Mouse (Mus musculus): ENCODE measurements at regions not wholly inside any gene's neighbourhood (a gene's known extent, or its start where the extent isn't known, plus 50 kb on each side); places are given as distances from the start of the nearest gene placed in this dataset.

DNA sequence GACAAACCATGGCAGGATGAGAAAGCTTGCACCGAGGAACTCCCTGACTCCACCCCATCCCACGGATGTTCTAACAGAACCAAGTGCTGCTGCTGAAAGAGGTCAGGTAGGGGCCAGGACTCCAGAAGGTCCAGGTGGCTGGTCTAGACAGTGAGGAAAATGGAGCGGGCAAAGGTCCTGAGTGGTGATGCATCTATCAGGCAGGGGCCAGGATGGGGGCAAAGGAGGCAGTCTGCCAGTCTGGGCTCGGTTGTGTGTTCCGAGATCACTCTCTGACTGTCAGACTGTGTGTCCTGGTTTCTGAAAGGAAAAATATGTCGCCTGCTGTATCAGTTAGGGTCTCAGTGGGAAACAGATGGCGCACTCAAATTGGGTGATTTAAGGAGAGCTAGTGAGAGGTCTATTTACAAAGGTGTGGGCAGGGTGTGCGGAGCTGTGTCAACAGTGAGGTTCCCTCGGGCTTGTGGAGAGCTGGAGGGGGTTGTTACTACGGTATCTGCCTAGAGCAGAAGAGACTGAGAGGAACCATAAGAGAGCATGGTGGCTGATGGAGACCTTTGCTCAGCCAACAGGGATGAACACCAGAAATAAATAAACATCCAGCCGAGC, 168.3 kb upstream of the Csf3r start:
- 19% methylated on average over 11 of the region's 11 CpGs for WGBS
- Histone ChIP-seq H3K9ac (ENCODE audit: low read depth, low read length) (no peak overlapping the region), H3K4me1 (ENCODE audit: control insufficient read depth, insufficient read depth, low read length) (no peaks in the 10 kb centered on the region)

DNA sequence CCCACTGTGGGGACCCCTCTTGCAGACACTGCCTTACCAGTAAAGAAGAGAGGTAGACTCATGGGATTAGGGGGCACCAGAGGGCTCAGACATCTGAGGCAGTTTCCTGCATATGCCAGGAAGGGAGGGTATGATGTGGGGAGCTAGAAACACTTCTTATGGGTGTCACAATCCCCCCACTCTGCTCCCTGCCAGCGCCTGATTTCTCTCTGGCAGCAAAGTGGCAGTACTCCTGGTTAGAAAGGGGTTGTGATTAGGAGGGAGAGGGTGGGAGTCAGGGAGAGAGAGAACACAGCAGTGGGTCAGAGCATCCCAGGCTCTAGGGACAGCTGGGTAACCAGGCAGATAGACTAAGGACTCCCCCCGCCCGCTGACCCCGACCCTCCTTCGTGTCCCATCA, 167.6 kb upstream of the Csf3r start:
- DNase-seq (ENCODE audit: extremely low read depth, low read depth, low spot score), result no peak
- Histone ChIP-seq H3K4me3 (ENCODE audit: insufficient read depth, low read depth, low read length) (no peak overlapping the region), H3K4me1 (ENCODE audit: control insufficient read depth, insufficient read depth, low read length) (no peaks in the 10 kb centered on the region), H3K79me2 (ENCODE audit: control insufficient read depth, insufficient read depth, low read length) (no peaks in the 10 kb centered on the region), H3K9ac (ENCODE audit: low read depth, low read length) (no peak overlapping the region), H3K27me3 (ENCODE audit: control insufficient read depth, insufficient read depth, low read length) (no peaks in the 10 kb centered on the region), H3K36me3 (ENCODE audit: control insufficient read depth, insufficient read depth, low read length) (no peaks in the 10 kb centered on the region), H3K27ac (replicated peaks; ENCODE audit: insufficient read depth, low read depth, low read length) (no peak overlapping the region)
- TF ChIP-seq CTCF (IDR thresholded peaks at IDR 0.05; ENCODE audit: low read depth, low read length) (no peak), POLR2A (IDR thresholded peaks at IDR 0.05; ENCODE audit: extremely low read depth, insufficient read depth, low read length) (no peak)
- 67% methylated on average over 5 of the region's 5 CpGs for WGBS

More for the DNA sequence above, 168.3 kb upstream of the Csf3r start:
- Histone ChIP-seq H3K79me2 (ENCODE audit: control insufficient read depth, insufficient read depth, low read length) (no peaks in the 10 kb centered on the region), H3K27ac (replicated peaks; ENCODE audit: insufficient read depth, low read depth, low read length) (no peak overlapping the region), H3K27me3 (ENCODE audit: control insufficient read depth, insufficient read depth, low read length) (no peaks in the 10 kb centered on the region), H3K36me3 (ENCODE audit: control insufficient read depth, insufficient read depth, low read length) (no peaks in the 10 kb centered on the region), H3K4me3 (ENCODE audit: insufficient read depth, low read depth, low read length) (no peak overlapping the region)
- TF ChIP-seq POLR2A (IDR thresholded peaks at IDR 0.05; ENCODE audit: extremely low read depth, insufficient read depth, low read length), result no peak
- no peak for TF ChIP-seq CTCF (IDR thresholded peaks at IDR 0.05; ENCODE audit: low read depth, low read length)
- no peak for DNase-seq (ENCODE audit: extremely low read depth, low read depth, low spot score)

DNA sequence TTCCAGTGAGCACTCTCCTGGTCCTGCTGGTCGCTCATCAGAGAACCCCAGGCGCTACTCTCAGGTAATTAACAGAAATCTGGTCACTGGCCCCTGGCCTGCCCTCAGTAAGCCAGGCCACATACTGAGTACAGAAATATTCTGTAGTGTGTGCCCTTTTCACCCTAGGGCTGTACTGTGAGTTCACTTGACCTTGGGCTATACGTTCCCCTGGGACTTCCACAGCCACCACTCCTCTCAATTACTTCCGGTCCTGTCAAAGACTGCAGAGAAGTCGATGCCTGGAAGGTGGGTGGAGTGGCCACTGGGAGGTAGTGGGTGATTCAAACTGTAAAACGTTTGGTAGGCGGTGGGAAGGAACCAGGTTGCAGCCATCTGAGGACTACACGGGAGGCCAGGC, 159.3 kb upstream of the Csf3r start:
- H3K4me1 ChIP-seq (ENCODE audit: control insufficient read depth, insufficient read depth, low read length), result no peaks in the 10 kb centered on the region
- no peak overlapping the region for H3K27ac ChIP-seq (replicated peaks; ENCODE audit: insufficient read depth, low read depth, low read length)
- no peak overlapping the region for H3K9ac ChIP-seq (ENCODE audit: low read depth, low read length)
- H3K4me3 ChIP-seq (ENCODE audit: insufficient read depth, low read depth, low read length), result no peak overlapping the region
- H3K27me3 ChIP-seq (ENCODE audit: control insufficient read depth, insufficient read depth, low read length), result no peaks in the 10 kb centered on the region
- no peak for TF ChIP-seq CTCF (IDR thresholded peaks at IDR 0.05; ENCODE audit: low read depth, low read length)
- no peak for TF ChIP-seq POLR2A (IDR thresholded peaks at IDR 0.05; ENCODE audit: extremely low read depth, insufficient read depth, low read length)
- H3K79me2 ChIP-seq (ENCODE audit: control insufficient read depth, insufficient read depth, low read length), result no peaks in the 10 kb centered on the region
- 39% methylated on average over 8 of the region's 8 CpGs for WGBS
- no peak for DNase-seq (ENCODE audit: extremely low read depth, low read depth, low spot score)
- H3K36me3 ChIP-seq (ENCODE audit: control insufficient read depth, insufficient read depth, low read length), result no peaks in the 10 kb centered on the region

DNA sequence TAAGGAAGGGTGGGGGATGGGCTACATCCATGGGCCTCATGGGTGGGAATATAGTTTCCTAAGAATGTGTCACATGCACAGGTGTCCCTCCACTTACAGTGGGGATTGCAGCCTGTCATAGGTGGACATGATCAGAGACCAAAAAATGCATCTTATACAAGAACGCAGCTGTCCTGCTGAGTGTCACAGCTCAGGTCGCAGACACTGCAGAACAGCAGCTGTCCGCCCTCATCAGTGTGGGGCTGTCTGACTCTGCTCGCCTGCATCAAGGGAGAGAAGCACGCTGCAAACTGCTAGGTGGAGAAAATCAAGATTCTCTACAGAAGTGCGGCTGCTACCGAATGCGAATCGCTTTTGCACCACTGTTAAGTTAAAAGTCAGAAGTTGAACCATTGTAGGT, 158.6 kb upstream of the Csf3r start:
- no peak overlapping the region for H3K4me3 ChIP-seq (ENCODE audit: insufficient read depth, low read depth, low read length)
- H3K36me3 ChIP-seq (ENCODE audit: control insufficient read depth, insufficient read depth, low read length), result no peaks in the 10 kb centered on the region
- no peak for DNase-seq (ENCODE audit: extremely low read depth, low read depth, low spot score)
- no peaks in the 10 kb centered on the region for H3K79me2 ChIP-seq (ENCODE audit: control insufficient read depth, insufficient read depth, low read length)
- 81% methylated on average over 9 of the region's 9 CpGs for WGBS
- H3K27me3 ChIP-seq (ENCODE audit: control insufficient read depth, insufficient read depth, low read length), result no peaks in the 10 kb centered on the region
- TF ChIP-seq CTCF (IDR thresholded peaks at IDR 0.05; ENCODE audit: low read depth, low read length) (no peak), POLR2A (IDR thresholded peaks at IDR 0.05; ENCODE audit: extremely low read depth, insufficient read depth, low read length) (no peak)
- no peak overlapping the region for H3K9ac ChIP-seq (ENCODE audit: low read depth, low read length)
- no peaks in the 10 kb centered on the region for H3K4me1 ChIP-seq (ENCODE audit: control insufficient read depth, insufficient read depth, low read length)
- H3K27ac ChIP-seq (replicated peaks; ENCODE audit: insufficient read depth, low read depth, low read length), result no peak overlapping the region

DNA sequence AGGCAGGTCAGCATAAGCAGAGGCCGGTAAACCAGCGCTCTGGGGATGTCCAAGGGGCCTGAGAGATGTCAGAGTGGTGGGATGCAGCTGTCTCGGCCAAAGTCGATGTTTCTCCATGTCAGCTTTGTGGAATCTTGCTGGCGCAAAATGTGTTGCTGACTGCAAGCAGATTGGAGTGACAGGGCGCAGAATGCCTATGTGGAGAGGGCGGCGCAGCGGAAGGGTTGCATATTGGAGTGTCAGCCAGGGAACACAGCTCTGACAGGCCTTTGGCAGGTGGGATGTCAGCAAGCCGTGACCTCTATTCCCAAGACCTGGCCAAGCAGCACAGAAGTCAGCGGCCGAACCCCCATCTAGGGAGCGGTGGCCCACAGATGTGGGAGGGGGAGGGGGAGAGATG, 153.1 kb upstream of the Csf3r start:
- 86% methylated on average over 13 of the region's 13 CpGs for WGBS

DNA sequence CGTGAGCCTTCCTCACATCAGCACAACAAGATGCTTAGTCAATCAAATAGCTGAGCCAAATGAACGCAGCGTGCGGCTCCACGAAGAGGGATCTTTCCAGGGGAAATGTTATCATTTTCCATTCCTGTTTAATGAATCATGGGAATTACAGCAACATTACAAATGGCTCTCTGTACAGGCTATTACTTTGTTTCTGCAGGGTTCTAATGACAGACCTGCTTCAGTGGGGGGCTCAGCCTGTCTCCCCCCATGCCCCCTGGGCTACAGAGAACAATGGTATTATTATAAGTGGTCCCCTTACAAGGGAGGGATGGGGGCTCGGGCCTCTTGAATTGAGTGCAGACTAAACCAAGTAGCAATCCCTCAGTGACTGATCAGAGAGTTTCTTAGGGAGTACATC, 144.3 kb upstream of the Csf3r start:
- Histone ChIP-seq H3K36me3 (ENCODE audit: control insufficient read depth, insufficient read depth, low read length) (no peaks in the 10 kb centered on the region), H3K4me1 (ENCODE audit: control insufficient read depth, insufficient read depth, low read length) (no peaks in the 10 kb centered on the region), H3K27me3 (ENCODE audit: control insufficient read depth, insufficient read depth, low read length) (no peaks in the 10 kb centered on the region), H3K79me2 (ENCODE audit: control insufficient read depth, insufficient read depth, low read length) (no peaks in the 10 kb centered on the region), H3K9ac (ENCODE audit: low read depth, low read length) (no peak overlapping the region), H3K4me3 (ENCODE audit: insufficient read depth, low read depth, low read length) (no peak overlapping the region), H3K27ac (replicated peaks; ENCODE audit: insufficient read depth, low read depth, low read length) (no peak overlapping the region)
- no peak for DNase-seq (ENCODE audit: extremely low read depth, low read depth, low spot score)
- TF ChIP-seq CTCF (IDR thresholded peaks at IDR 0.05; ENCODE audit: low read depth, low read length) (no peak), POLR2A (IDR thresholded peaks at IDR 0.05; ENCODE audit: extremely low read depth, insufficient read depth, low read length) (no peak)
- 75% methylated on average over 6 of the region's 6 CpGs for WGBS

More for the DNA sequence above, 153.1 kb upstream of the Csf3r start:
- no peak for DNase-seq (ENCODE audit: extremely low read depth, low read depth, low spot score)
- Histone ChIP-seq H3K4me3 (ENCODE audit: insufficient read depth, low read depth, low read length) (no peak overlapping the region), H3K27me3 (ENCODE audit: control insufficient read depth, insufficient read depth, low read length) (no peaks in the 10 kb centered on the region), H3K79me2 (ENCODE audit: control insufficient read depth, insufficient read depth, low read length) (no peaks in the 10 kb centered on the region), H3K27ac (replicated peaks; ENCODE audit: insufficient read depth, low read depth, low read length) (no peak overlapping the region), H3K4me1 (ENCODE audit: control insufficient read depth, insufficient read depth, low read length) (no peaks in the 10 kb centered on the region), H3K9ac (ENCODE audit: low read depth, low read length) (no peak overlapping the region), H3K36me3 (ENCODE audit: control insufficient read depth, insufficient read depth, low read length) (no peaks in the 10 kb centered on the region)
- TF ChIP-seq CTCF (IDR thresholded peaks at IDR 0.05; ENCODE audit: low read depth, low read length) (no peak), POLR2A (IDR thresholded peaks at IDR 0.05; ENCODE audit: extremely low read depth, insufficient read depth, low read length) (no peak)
